Mouse (Mus musculus) thymus, postnatal 4 days (tissue): ENCODE measurements around the gene Camk2d.

Source experiments
- DNase-seq: peaks from one replicate; pipeline ENCODE4 v3.0.0; 2021

The Camk2d gene

GRCm38 (mm10) chr3:126829817-126830216, 233.7 kb downstream of the Camk2d start:
- DNase-seq, result no peak

- DNase-seq, result no peak
Observed at GRCm38 (mm10) chr3:126831418-126832138, 235.5 kb downstream of the Camk2d start.

GRCm38 (mm10) chr3:126834641-126835167, 238.6 kb downstream of the Camk2d start:
- no peak for DNase-seq

- DNase-seq, result no peak
Observed at GRCm38 (mm10) chr3:126842780-126843179, 246.7 kb downstream of the Camk2d start.

GRCm38 (mm10) chr3:126844809-126845208, 248.7 kb downstream of the Camk2d start:
- DNase-seq, result no peak

GRCm38 (mm10) chr3:126848081-126848480, 252.0 kb downstream of the Camk2d start:
- DNase-seq, result no peak

- DNase-seq, result no peak
Observed at GRCm38 (mm10) chr3:126860442-126860841, 264.3 kb downstream of the Camk2d start.

GRCm38 (mm10) chr3:126869561-126869960, 273.5 kb downstream of the Camk2d start:
- DNase-seq, result no peak

GRCm38 (mm10) chr3:126870688-126871087, 274.6 kb downstream of the Camk2d start:
- DNase-seq, result no peak

- DNase-seq, result no peak
Observed at GRCm38 (mm10) chr3:126878233-126878632, 282.1 kb downstream of the Camk2d start.

GRCm38 (mm10) chr3:126886090-126886489, 290.0 kb downstream of the Camk2d start:
- DNase-seq, result no peak

- no peak for DNase-seq
Observed at GRCm38 (mm10) chr3:126886644-126887043, 290.5 kb downstream of the Camk2d start.
